Mouse (Mus musculus): ENCODE data around the gene Guca2b. TPM values are rescaled to one million over a fixed set of nuclear protein-coding genes. Genes with fewer than 3 reads are reported as not detected.

Guca2b gene
- 1.7 to 5.0 TPM (median 1.8 TPM) in 4 replicates for total RNA-seq (2023)

DNA sequence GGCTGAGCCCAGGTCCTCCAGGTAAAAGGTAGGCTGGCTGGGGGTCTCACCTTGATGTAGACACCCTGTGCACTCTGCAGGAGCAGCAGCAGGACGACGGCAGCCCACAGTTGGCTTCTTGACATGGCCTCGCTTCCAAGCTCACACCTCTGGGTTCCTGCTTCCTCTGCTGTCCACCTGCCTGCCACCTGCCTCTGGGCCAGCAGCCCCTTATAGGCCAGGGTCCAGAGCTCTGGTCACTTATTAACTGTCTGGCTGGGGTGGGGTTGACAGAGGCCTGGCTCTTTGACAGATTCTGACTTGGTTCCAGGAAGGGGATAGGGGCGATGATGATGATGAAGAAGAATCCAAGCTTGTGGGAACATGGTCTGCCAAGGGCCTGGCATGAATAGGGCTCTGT, at the start of gene Guca2b:
Gene Guca2b (minus strand): TSS at position 224 of the 400 bp plus-strand sequence.

DNA sequence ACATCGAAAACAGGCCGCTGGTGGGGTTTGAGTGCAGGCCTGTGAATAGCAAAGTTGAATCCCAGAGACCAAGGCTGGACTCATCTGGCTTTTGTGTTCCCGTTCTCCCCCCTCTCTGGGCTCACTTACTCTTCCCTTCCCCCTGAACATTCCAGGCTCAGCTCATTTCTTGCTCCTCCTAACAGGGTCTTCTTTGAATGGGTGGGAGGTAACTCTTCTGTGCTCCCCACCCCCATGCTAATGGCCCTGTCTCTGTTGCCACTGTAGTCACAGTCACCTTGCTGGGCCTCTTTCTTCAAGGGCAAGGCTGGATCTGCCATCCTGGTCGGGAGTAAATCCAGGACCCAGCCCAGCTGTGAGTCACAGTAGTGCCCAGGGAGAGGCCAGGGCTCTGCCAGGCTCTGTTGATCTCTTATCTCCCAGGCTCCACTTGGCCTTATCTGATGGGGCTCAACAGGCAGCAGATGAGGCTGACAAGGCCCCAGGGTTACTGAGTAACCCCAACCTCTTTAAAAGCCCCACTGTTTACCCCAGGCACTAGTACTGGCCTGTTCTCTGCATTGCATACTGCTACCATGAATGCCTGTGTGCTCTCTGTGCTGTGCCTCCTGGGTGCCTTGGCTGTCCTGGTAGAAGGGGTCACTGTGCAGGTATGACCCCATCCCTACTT, 21.4 kb downstream of the Guca2b start, which contains the start of gene Guca2a:
Gene Guca2a (plus strand): TSS at position 529 of the 670 bp plus-strand sequence.

Other genes with a start within 250 kb of the Guca2b start
- 0.69 to 1.1 TPM in 2 of 4 replicates, not detected in the others for gene Ccdc30, start 243.4 kb downstream of the Guca2b start, total RNA-seq (2023)
- 8.4 to 11.3 TPM (median 10.5 TPM) in 4 replicates for gene Ppcs, start 236.5 kb downstream of the Guca2b start, total RNA-seq (2023)
- 0.77 to 0.88 TPM in 2 of 4 replicates, not detected in the others for gene Zmynd12, start 236.1 kb downstream of the Guca2b start, total RNA-seq (2023)
- gene Rimkla, start 166.3 kb downstream of the Guca2b start, total RNA-seq (2023), result not detected in 4 replicates
- gene Foxj3, start 122.0 kb downstream of the Guca2b start, total RNA-seq (2023), result 66.5 to 90.8 TPM (median 76.4 TPM) in 4 replicates
- gene Frg2f1, start 119.4 kb downstream of the Guca2b start, total RNA-seq (2023), result 4.7 to 9.5 TPM (median 7.4 TPM) in 4 replicates
- 1.5 to 2.8 TPM (median 1.5 TPM) in 4 replicates for gene Guca2a, start 21.2 kb downstream of the Guca2b start, total RNA-seq (2023)
- 11.1 to 16.9 TPM (median 15.4 TPM) in 4 replicates for gene Hivep3, start 74.8 kb upstream of the Guca2b start, total RNA-seq (2023)

Measured in B cell, adult 62 days (primary cell).